In the genomic region with DNA sequence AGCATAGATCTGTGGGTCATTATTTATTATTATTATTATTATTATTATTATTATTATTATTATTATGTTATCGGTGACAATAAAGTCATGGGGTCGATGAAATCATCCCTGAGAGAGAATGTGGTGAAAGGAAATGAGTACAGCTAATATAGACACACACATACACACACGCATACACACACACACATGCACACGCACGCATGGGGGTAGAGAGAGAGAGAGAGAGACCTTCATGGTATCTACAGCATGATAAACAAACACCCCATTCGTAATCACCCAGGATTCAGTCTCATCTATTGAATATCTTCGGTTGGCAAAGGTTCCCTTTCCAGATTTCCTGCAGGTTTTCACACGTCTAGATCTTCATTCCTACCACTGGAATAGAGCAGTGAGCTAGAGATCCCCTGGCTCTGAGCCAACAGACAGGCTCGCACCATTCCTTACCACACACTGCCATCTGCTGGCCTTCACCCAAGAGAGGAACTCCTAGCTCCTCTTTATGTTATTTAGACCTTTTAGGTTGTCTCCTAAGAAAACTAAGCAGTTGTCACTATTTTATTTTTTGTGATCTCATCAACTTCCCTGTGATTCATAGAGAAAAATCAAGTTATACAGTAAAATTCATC, we compare ENCODE assay signal across 9 mouse cellular contexts.
DNase-seq lines count a peak whose midpoint lies in the region; ATAC-seq and TF ChIP-seq lines count a peak whose summit lies in the region.
"Had no signal": no experiment of that assay in that cellular context is flagged by ENCODE, and none has a peak within 500 bp of the region (broad histone marks: within the 10 kb centered on the region; RNA-seq: fewer than 3 reads in every experiment).

No protein-coding gene starts in this region.

- H3K27me3 ChIP-seq in ES-Bruce4 (ENCODE audit: control insufficient read depth, insufficient read depth, low read length, poor library complexity, severe bottlenecking): no peaks in the 10 kb centered on the region
- H3K27me3 ChIP-seq in forebrain, embryonic 14.5 days (replicated peaks; ENCODE audit: control insufficient read depth, insufficient read depth, low read length): no peaks in the 10 kb centered on the region
- H3K27me3 ChIP-seq: limb, embryonic 12.5 days had no signal

- ATAC-seq in forebrain, embryonic 14.5 days: peak; percentile 89

- 42% methylated on average over 9 of the region's 9 CpGs for WGBS in forebrain, embryonic 14.5 days
- 44% methylated on average over 9 of the region's 9 CpGs for WGBS in large intestine, adult 2 months
- WGBS in lung, adult 2 months: 35% methylated on average over 9 of the region's 9 CpGs

- H3K9me3 ChIP-seq in ES-Bruce4 (replicated peaks; ENCODE audit: control insufficient read depth, insufficient read depth, low read length, poor library complexity, severe bottlenecking): no peaks in the 10 kb centered on the region
- H3K9me3 ChIP-seq in forebrain, embryonic 14.5 days (replicated peaks; ENCODE audit: control insufficient read depth, low read length): no peaks in the 10 kb centered on the region
- H3K9me3 ChIP-seq: limb, embryonic 12.5 days had no signal

- no peak for TF ChIP-seq POLR2A in ES-Bruce4 (IDR thresholded peaks at IDR 0.05; ENCODE audit: insufficient read depth, low read length)
- no peak for TF ChIP-seq POLR2A in lung, adult 2 months (IDR thresholded peaks at IDR 0.05; ENCODE audit: borderline replicate concordance, extremely low read depth, low read depth, low read length)

- TF ChIP-seq EP300 in ES-Bruce4 (IDR thresholded peaks at IDR 0.05; ENCODE audit: insufficient read depth, low read depth, low read length): no peak

- no peak overlapping the region for H3K4me2 ChIP-seq in forebrain, embryonic 14.5 days (ENCODE audit: low read length)
- H3K4me2 ChIP-seq: limb, embryonic 12.5 days had no signal

- H3K4me1 ChIP-seq in ES-Bruce4 (ENCODE audit: control insufficient read depth, insufficient read depth, low read length): no peaks in the 10 kb centered on the region
- no peaks in the 10 kb centered on the region for H3K4me1 ChIP-seq in forebrain, embryonic 14.5 days (ENCODE audit: control insufficient read depth, insufficient read depth, low read length)
- H3K4me1 ChIP-seq in lung, adult 2 months (ENCODE audit: control insufficient read depth, insufficient read depth, low read length): no peaks in the 10 kb centered on the region

- DNase-seq in c-Kit-positive CD71-positive TER-119-negative erythroid progenitor cells, embryonic 14.5 days (ENCODE audit: low read depth): peak; percentile 10
- peak; percentile 96 for DNase-seq in forebrain, embryonic 14.5 days (ENCODE audit: low spot score)
- peak; percentile 38 to 70 for DNase-seq in heart, postnatal 36 days
- peak; percentile 62 for DNase-seq in large intestine, adult 2 months (ENCODE audit: low read depth, low spot score)
- DNase-seq in lung, adult 2 months: peak; percentile 51
- DNase-seq in ovary, postnatal 14 days (ENCODE audit: low spot score): peak; percentile 87
- DNase-seq in thymus, postnatal 36 days: peak; percentile 33 to 38

- peak; percentile 64 for TF ChIP-seq CTCF in ES-Bruce4 (IDR thresholded peaks at IDR 0.05; ENCODE audit: low read depth, low read length)
- TF ChIP-seq CTCF in lung, adult 2 months (IDR thresholded peaks at IDR 0.05; ENCODE audit: insufficient read depth, low read length): peak; percentile 67

- H3K27ac ChIP-seq in ES-Bruce4 (ENCODE audit: insufficient read depth, low read length): no peak overlapping the region
- no peak overlapping the region for H3K27ac ChIP-seq in forebrain, embryonic 14.5 days (ENCODE audit: low read depth, low read length)

- no peaks in the 10 kb centered on the region for H3K36me3 ChIP-seq in ES-Bruce4 (ENCODE audit: control insufficient read depth, insufficient read depth, low read length, poor library complexity, severe bottlenecking)
- H3K36me3 ChIP-seq in forebrain, embryonic 14.5 days (ENCODE audit: control insufficient read depth, insufficient read depth, low read length): no peaks in the 10 kb centered on the region
- H3K36me3 ChIP-seq: limb, embryonic 12.5 days had no signal

- H3K9ac ChIP-seq in ES-Bruce4 (ENCODE audit: low read depth, poor library complexity, severe bottlenecking): no peak overlapping the region
- H3K9ac ChIP-seq in forebrain, embryonic 14.5 days (ENCODE audit: low read length): no peak overlapping the region
- H3K9ac ChIP-seq: limb, embryonic 12.5 days had no signal

- intact Hi-C loops in heart, postnatal 36 days (cut with DNase I): no loop called here

- no peak overlapping the region for H3K4me3 ChIP-seq in ES-Bruce4 (ENCODE audit: low read depth, low read length)
- H3K4me3 ChIP-seq in forebrain, embryonic 14.5 days (ENCODE audit: low read depth, low read length): no peak overlapping the region
- no peak overlapping the region for H3K4me3 ChIP-seq in lung, adult 2 months (replicated peaks; ENCODE audit: extremely low read depth, low read depth, low read length)
- H3K4me3 ChIP-seq: limb, embryonic 12.5 days had no signal

Comparison
In these comparisons a context has a peak if more than half of its experiments do, and no peak if none do; other contexts are left out.
1. DNase-seq: peak in every context shown above with its lines; median percentile 96 in forebrain, embryonic 14.5 days; 87 in ovary, postnatal 14 days; 62 in large intestine, adult 2 months; 54 in heart, postnatal 36 days; 51 in lung, adult 2 months; 36 in thymus, postnatal 36 days; 10 in c-Kit-positive CD71-positive TER-119-negative erythroid progenitor cells, embryonic 14.5 days.